Mouse (Mus musculus): ENCODE measurements around the gene Abcc12. TPM values are rescaled to one million over a fixed set of nuclear protein-coding genes. Genes with fewer than 3 reads are reported as not detected.
A peak's percentile ranks its signal among the peaks of the same experiment; 100 is the strongest.

The Abcc12 gene
- polyA plus RNA-seq (2015; fragmentation: Nextera tagmentation; extraction: Ambion mirVana) = 0.50 and 0.55 TPM in 2 replicates

GRCm38 (mm10) chr8:86580458-86580857 is at the start of gene Abcc12:
Gene Abcc12, minus strand, starts transcription at chr8:86580686.
- Histone ChIP-seq H3K9ac (ENCODE audit: low read length) (no peak within 1 kb of the TSS), H3K9me3 (ENCODE audit: control insufficient read depth, low read length) (no peaks in the 10 kb centered on the region)

DNA sequence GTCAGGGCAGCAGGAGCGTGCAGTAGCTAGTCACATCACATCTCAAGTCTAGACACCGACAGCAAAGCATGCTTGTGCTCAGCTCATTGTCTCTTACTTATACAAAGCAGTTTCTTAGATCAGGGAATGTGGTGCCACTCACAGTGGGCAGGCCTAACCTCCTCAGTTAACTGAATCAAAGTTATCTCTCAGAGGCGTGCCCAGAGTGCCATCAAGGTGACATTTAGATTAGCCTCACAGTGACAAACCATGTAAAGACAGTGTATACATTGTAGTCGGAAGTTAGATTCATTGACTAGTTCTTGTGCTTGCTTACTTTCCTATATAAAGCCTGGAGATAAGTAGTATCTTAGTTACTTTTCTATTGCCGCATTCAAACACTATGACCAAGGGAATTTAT is 49.7 kb upstream of the Abcc12 start:
- no peak for ATAC-seq (ENCODE audit: low read depth)
- H3K27ac ChIP-seq (ENCODE audit: low read length) = no peak overlapping the region

More at GRCm38 (mm10) chr8:86580458-86580857, at the start of gene Abcc12:
- Histone ChIP-seq H3K36me3 (ENCODE audit: control insufficient read depth, insufficient read depth, low read length) (no peaks in the 10 kb centered on the region), H3K4me3 (ENCODE audit: low read length) (no peak within 1 kb of the TSS), H3K4me1 (replicated peaks; ENCODE audit: control insufficient read depth, insufficient read depth, low read length) (peaks cover 7% of the 10 kb centered on the region; the same call in 1 of the 2 replicates), H3K27ac (ENCODE audit: low read length) (no peak within 1 kb of the TSS), H3K27me3 (ENCODE audit: control insufficient read depth, insufficient read depth, low read depth, low read length) (no peaks in the 10 kb centered on the region), H3K4me2 (ENCODE audit: low read depth, low read length) (no peak within 1 kb of the TSS)
- ATAC-seq (ENCODE audit: low read depth) = no peak

DNA sequence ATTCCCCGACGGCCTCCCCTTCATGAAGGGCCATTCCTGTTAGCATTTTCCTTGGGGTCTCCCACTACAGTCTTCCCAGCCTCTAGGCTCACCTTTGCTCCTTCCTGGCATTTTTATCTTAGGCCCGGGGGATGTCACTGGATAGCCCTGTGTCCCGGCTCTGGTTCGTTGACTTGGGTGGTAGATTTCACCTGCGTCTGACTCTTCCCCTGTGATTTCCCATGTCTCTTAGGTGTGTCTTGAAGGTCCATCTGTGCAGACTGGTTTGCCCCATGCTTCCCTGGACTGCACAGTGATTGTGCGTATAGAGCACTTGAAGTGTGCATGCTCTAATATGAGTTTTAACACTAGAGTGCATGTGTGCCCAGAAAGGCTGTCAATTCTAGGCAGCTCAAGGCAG is 44.4 kb upstream of the Abcc12 start:
- Histone ChIP-seq H3K4me3 (ENCODE audit: low read length) (peak overlapping the region; percentile 96), H3K4me2 (ENCODE audit: low read depth, low read length) (peak overlapping the region; percentile 72), H3K4me1 (replicated peaks; ENCODE audit: control insufficient read depth, insufficient read depth, low read length) (peaks cover 9% of the 10 kb centered on the region), H3K9ac (ENCODE audit: low read length) (peak overlapping the region; percentile 82), H3K27ac (ENCODE audit: low read length) (no peak overlapping the region), H3K36me3 (ENCODE audit: control insufficient read depth, insufficient read depth, low read length) (no peaks in the 10 kb centered on the region), H3K9me3 (ENCODE audit: control insufficient read depth, low read length) (no peaks in the 10 kb centered on the region), H3K27me3 (ENCODE audit: control insufficient read depth, insufficient read depth, low read depth, low read length) (no peaks in the 10 kb centered on the region)
- no peak for ATAC-seq (ENCODE audit: low read depth)
- 26% methylated on average over 7 of the region's 7 CpGs for WGBS

More for the DNA sequence above, 49.7 kb upstream of the Abcc12 start:
- Histone ChIP-seq H3K27me3 (ENCODE audit: control insufficient read depth, insufficient read depth, low read depth, low read length) (no peaks in the 10 kb centered on the region), H3K4me3 (ENCODE audit: low read length) (no peak overlapping the region), H3K9me3 (ENCODE audit: control insufficient read depth, low read length) (no peaks in the 10 kb centered on the region), H3K36me3 (ENCODE audit: control insufficient read depth, insufficient read depth, low read length) (peaks cover 8% of the 10 kb centered on the region; the same call in 1 of the 2 replicates), H3K4me2 (ENCODE audit: low read depth, low read length) (no peak overlapping the region), H3K4me1 (replicated peaks; ENCODE audit: control insufficient read depth, insufficient read depth, low read length) (peaks cover 4% of the 10 kb centered on the region), H3K9ac (ENCODE audit: low read length) (no peak overlapping the region)
- 85% methylated on average over 5 of the region's 5 CpGs for WGBS

DNA sequence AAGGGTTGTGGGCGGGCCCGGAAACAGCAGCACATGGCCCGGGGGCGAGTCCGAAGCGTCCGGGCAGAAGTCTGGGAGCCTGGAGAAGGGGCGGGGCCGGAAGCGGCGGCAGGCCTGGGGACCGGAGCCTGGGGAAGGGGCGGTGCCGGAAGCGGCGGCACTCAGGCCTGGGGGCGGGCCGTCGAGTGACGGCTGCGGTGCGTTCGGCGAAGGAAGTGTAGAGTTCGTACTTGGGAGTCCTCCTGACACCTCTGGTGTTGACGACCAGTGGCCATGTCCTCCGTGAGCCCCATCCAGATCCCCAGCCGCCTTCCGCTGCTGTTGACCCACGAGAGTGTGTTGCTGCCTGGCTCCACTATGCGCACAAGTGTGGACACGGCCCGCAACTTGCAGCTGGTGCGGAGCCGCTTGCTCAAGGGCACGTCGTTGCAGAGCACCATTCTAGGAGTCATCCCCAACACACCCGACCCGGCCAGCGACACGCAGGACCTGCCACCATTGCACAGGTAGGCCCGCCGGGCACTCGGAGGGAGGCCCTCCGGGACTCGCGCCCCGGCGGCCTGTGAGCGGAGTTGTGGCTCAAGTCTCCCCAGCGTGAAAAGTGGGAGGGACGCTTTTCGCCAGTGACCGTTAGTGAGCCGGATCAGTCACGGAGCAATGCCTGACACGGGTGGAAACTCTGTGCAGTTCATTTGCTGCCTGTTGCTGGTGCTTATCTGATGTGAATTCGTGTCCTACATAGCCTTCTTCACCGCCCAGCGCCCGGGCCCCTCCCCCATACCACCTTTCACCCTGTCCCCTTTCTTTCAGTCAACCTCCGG is 43.6 kb upstream of the Abcc12 start, which contains the start of gene Lonp2:
Gene Lonp2, plus strand, starts transcription at position 133 of the 821 bp plus-strand sequence.
- Histone ChIP-seq H3K27ac (ENCODE audit: low read length) (peak within 1 kb of the TSS; percentile 68), H3K9ac (ENCODE audit: low read length) (peak within 1 kb of the TSS; percentile 82)
- WGBS = under 1% methylated on average over 62 of the region's 62 CpGs

DNA sequence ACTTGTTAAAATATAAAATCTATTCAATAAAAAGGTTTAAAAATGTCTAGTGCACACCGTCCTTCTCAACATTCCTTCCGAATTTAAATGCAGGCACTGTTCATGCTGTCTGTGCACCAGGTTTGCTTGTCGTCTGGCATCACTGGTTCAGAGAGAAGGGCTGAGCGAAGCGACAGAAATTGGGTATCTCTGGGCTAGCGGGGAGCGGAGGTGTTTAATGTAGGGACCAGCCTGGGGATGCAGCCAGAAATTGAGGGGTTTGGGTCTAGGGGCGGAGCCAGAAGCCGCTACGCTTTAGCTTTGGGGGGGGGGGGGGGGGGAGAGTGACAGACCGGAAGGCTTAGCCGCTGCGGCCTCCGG is 43.0 kb upstream of the Abcc12 start:
- Histone ChIP-seq H3K4me2 (ENCODE audit: low read depth, low read length) (peak overlapping the region; percentile 72), H3K4me3 (ENCODE audit: low read length) (peak overlapping the region; percentile 96), H3K27me3 (ENCODE audit: control insufficient read depth, insufficient read depth, low read depth, low read length) (no peaks in the 10 kb centered on the region), H3K27ac (ENCODE audit: low read length) (peak overlapping the region; percentile 59; the same call in 1 of the 2 replicates), H3K36me3 (ENCODE audit: control insufficient read depth, insufficient read depth, low read length) (no peaks in the 10 kb centered on the region), H3K9me3 (ENCODE audit: control insufficient read depth, low read length) (no peaks in the 10 kb centered on the region), H3K9ac (ENCODE audit: low read length) (peak overlapping the region; percentile 77), H3K4me1 (replicated peaks; ENCODE audit: control insufficient read depth, insufficient read depth, low read length) (peaks cover 9% of the 10 kb centered on the region)
- no peak for ATAC-seq (ENCODE audit: low read depth)
- 1% methylated on average over 13 of the region's 14 CpGs for WGBS

More for the DNA sequence above, 43.6 kb upstream of the Abcc12 start, which contains the start of gene Lonp2:
- H3K4me1 ChIP-seq (replicated peaks; ENCODE audit: control insufficient read depth, insufficient read depth, low read length) = peaks cover 9% of the 10 kb centered on the region
- H3K9me3 ChIP-seq (ENCODE audit: control insufficient read depth, low read length) = no peaks in the 10 kb centered on the region
- peak within 1 kb of the TSS; percentile 96 for H3K4me3 ChIP-seq (ENCODE audit: low read length)
- peak; percentile 100 for ATAC-seq (ENCODE audit: low read depth)
- no peaks in the 10 kb centered on the region for H3K27me3 ChIP-seq (ENCODE audit: control insufficient read depth, insufficient read depth, low read depth, low read length)
- peak within 1 kb of the TSS; percentile 72 for H3K4me2 ChIP-seq (ENCODE audit: low read depth, low read length)
- H3K36me3 ChIP-seq (ENCODE audit: control insufficient read depth, insufficient read depth, low read length) = no peaks in the 10 kb centered on the region

- H3K4me3 ChIP-seq (ENCODE audit: low read length) = no peak overlapping the region
Observed at GRCm38 (mm10) chr8:86617759-86618387, 37.4 kb upstream of the Abcc12 start.

GRCm38 (mm10) chr8:86615095-86615769 is 34.7 kb upstream of the Abcc12 start:
- Histone ChIP-seq H3K4me1 (replicated peaks; ENCODE audit: control insufficient read depth, insufficient read depth, low read length) (no peaks in the 10 kb centered on the region), H3K4me3 (ENCODE audit: low read length) (no peak overlapping the region), H3K9ac (ENCODE audit: low read length) (no peak overlapping the region), H3K27ac (ENCODE audit: low read length) (no peak overlapping the region), H3K36me3 (ENCODE audit: control insufficient read depth, insufficient read depth, low read length) (no peaks in the 10 kb centered on the region), H3K27me3 (ENCODE audit: control insufficient read depth, insufficient read depth, low read depth, low read length) (no peaks in the 10 kb centered on the region), H3K9me3 (ENCODE audit: control insufficient read depth, low read length) (no peaks in the 10 kb centered on the region; the same call in 1 of the 2 replicates), H3K4me2 (ENCODE audit: low read depth, low read length) (no peak overlapping the region)
- no peak for ATAC-seq (ENCODE audit: low read depth)
- 79% methylated on average over 6 of the region's 6 CpGs for WGBS

More at GRCm38 (mm10) chr8:86617759-86618387, 37.4 kb upstream of the Abcc12 start:
- no peak for ATAC-seq (ENCODE audit: low read depth)
- WGBS = 65% methylated on average over 7 of the region's 7 CpGs
- H3K27ac ChIP-seq (ENCODE audit: low read length) = no peak overlapping the region
- no peaks in the 10 kb centered on the region for H3K36me3 ChIP-seq (ENCODE audit: control insufficient read depth, insufficient read depth, low read length)
- no peaks in the 10 kb centered on the region for H3K4me1 ChIP-seq (replicated peaks; ENCODE audit: control insufficient read depth, insufficient read depth, low read length)
- no peaks in the 10 kb centered on the region for H3K9me3 ChIP-seq (ENCODE audit: control insufficient read depth, low read length)
- H3K4me2 ChIP-seq (ENCODE audit: low read depth, low read length) = no peak overlapping the region
- no peaks in the 10 kb centered on the region for H3K27me3 ChIP-seq (ENCODE audit: control insufficient read depth, insufficient read depth, low read depth, low read length)
- no peak overlapping the region for H3K9ac ChIP-seq (ENCODE audit: low read length)

GRCm38 (mm10) chr8:86613798-86614197 is 33.3 kb upstream of the Abcc12 start:
- no peaks in the 10 kb centered on the region; the same call in 1 of the 2 replicates for H3K9me3 ChIP-seq (ENCODE audit: control insufficient read depth, low read length)
- H3K36me3 ChIP-seq (ENCODE audit: control insufficient read depth, insufficient read depth, low read length) = no peaks in the 10 kb centered on the region
- H3K4me3 ChIP-seq (ENCODE audit: low read length) = no peak overlapping the region
- ATAC-seq (ENCODE audit: low read depth) = no peak
- H3K9ac ChIP-seq (ENCODE audit: low read length) = no peak overlapping the region
- H3K27ac ChIP-seq (ENCODE audit: low read length) = no peak overlapping the region
- no peaks in the 10 kb centered on the region for H3K4me1 ChIP-seq (replicated peaks; ENCODE audit: control insufficient read depth, insufficient read depth, low read length)
- no peaks in the 10 kb centered on the region for H3K27me3 ChIP-seq (ENCODE audit: control insufficient read depth, insufficient read depth, low read depth, low read length)
- H3K4me2 ChIP-seq (ENCODE audit: low read depth, low read length) = no peak overlapping the region
- 38% methylated on average over 2 of the region's 2 CpGs for WGBS

- ATAC-seq (ENCODE audit: low read depth) = no peak
- Histone ChIP-seq H3K4me1 (replicated peaks; ENCODE audit: control insufficient read depth, insufficient read depth, low read length) (no peaks in the 10 kb centered on the region), H3K9ac (ENCODE audit: low read length) (no peak overlapping the region), H3K4me2 (ENCODE audit: low read depth, low read length) (no peak overlapping the region), H3K9me3 (ENCODE audit: control insufficient read depth, low read length) (no peaks in the 10 kb centered on the region), H3K36me3 (ENCODE audit: control insufficient read depth, insufficient read depth, low read length) (no peaks in the 10 kb centered on the region), H3K27ac (ENCODE audit: low read length) (no peak overlapping the region), H3K27me3 (ENCODE audit: control insufficient read depth, insufficient read depth, low read depth, low read length) (no peaks in the 10 kb centered on the region), H3K4me3 (ENCODE audit: low read length) (no peak overlapping the region)
- 62% methylated on average over 3 of the region's 3 CpGs for WGBS
Observed at GRCm38 (mm10) chr8:86604676-86605075, 24.2 kb upstream of the Abcc12 start.
